Mouse (Mus musculus): ENCODE measurements around the gene Samd1. TPM values are rescaled to one million over a fixed set of nuclear protein-coding genes. Genes with fewer than 3 reads are reported as not detected.

Gene Samd1
- total and polyA plus RNA-seq, 3 experiments = 111 to 121 TPM; not detected in 1

GRCm38 (mm10) chr8:83994030-83994429 is 3.4 kb upstream of the Samd1 start:
- H3K9me3 ChIP-seq (replicated peaks; ENCODE audit: insufficient read depth, low read length) = no peaks in the 10 kb centered on the region
- H3K27me3 ChIP-seq (ENCODE audit: control insufficient read depth in 1 of 2, insufficient read depth in 2 of 2, low read length in 2 of 2) = no peaks in the 10 kb centered on the region
- DNase-seq (ENCODE audit: low read depth, low spot score) = no peak
- no peak overlapping the region for H3K9ac ChIP-seq (ENCODE audit: control insufficient read depth, low read depth, low read length, poor library complexity, severe bottlenecking)
- peaks cover 14% of the 10 kb centered on the region for H3K79me2 ChIP-seq (ENCODE audit: control insufficient read depth, insufficient read depth, low read length, poor library complexity)
- H3K27ac ChIP-seq (ENCODE audit: control insufficient read depth, low read depth, low read length) = no peak overlapping the region
- TF ChIP-seq CHD2 (IDR thresholded peaks at IDR 0.05; ENCODE audit: low read length) = no peak
- peak; percentile 87 for TF ChIP-seq ZNF384 (IDR thresholded peaks at IDR 0.05; ENCODE audit: low read depth, low read length)
- no peak overlapping the region for H3K4me3 ChIP-seq (ENCODE audit: control insufficient read depth in 1 of 2, insufficient read depth in 1 of 2, low read depth in 2 of 2, low read length in 2 of 2)
- H3K36me3 ChIP-seq (ENCODE audit: control insufficient read depth in 1 of 2, insufficient read depth in 2 of 2, low read length in 2 of 2) = peaks cover 0 to 8% of the 10 kb centered on the region in 2 experiments; a peak in 3 of 4 replicates
- H3K4me1 ChIP-seq (ENCODE audit: control insufficient read depth in 1 of 2, insufficient read depth in 2 of 2, low read length in 2 of 2) = peaks cover 8 to 13% of the 10 kb centered on the region in 2 experiments

GRCm38 (mm10) chr8:83995973-83996372 is 1.5 kb upstream of the Samd1 start:
- Histone ChIP-seq H3K27me3 (ENCODE audit: control insufficient read depth in 1 of 2, insufficient read depth in 2 of 2, low read length in 2 of 2) (no peaks in the 10 kb centered on the region), H3K4me1 (ENCODE audit: control insufficient read depth in 1 of 2, insufficient read depth in 2 of 2, low read length in 2 of 2) (peaks cover 4 to 20% of the 10 kb centered on the region in 2 experiments), H3K9ac (ENCODE audit: control insufficient read depth, low read depth, low read length, poor library complexity, severe bottlenecking) (peak overlapping the region; percentile 79), H3K36me3 (ENCODE audit: control insufficient read depth in 1 of 2, insufficient read depth in 2 of 2, low read length in 2 of 2) (peaks cover 3 to 12% of the 10 kb centered on the region in 2 experiments; a peak in 2 of 4 replicates), H3K4me3 (ENCODE audit: control insufficient read depth in 1 of 2, insufficient read depth in 1 of 2, low read depth in 2 of 2, low read length in 2 of 2) (peak overlapping the region; percentile 55 to 97; a peak in 3 of 4 replicates), H3K9me3 (replicated peaks; ENCODE audit: insufficient read depth, low read length) (no peaks in the 10 kb centered on the region), H3K27ac (ENCODE audit: control insufficient read depth, low read depth, low read length) (peak overlapping the region; percentile 68), H3K79me2 (ENCODE audit: control insufficient read depth, insufficient read depth, low read length, poor library complexity) (peaks cover 20% of the 10 kb centered on the region)
- TF ChIP-seq POLR2AphosphoS5 (IDR thresholded peaks at IDR 0.05; ENCODE audit: borderline replicate concordance, low read depth, low read length) = no peak
- no peak for TF ChIP-seq MYB (IDR thresholded peaks at IDR 0.05; ENCODE audit: low read depth, low read length)
- TF ChIP-seq ELF1 (IDR thresholded peaks at IDR 0.05; ENCODE audit: low read depth, low read length) = no peak
- TF ChIP-seq MAZ (IDR thresholded peaks at IDR 0.05; ENCODE audit: low read depth, low read length) = no peak
- TF ChIP-seq ETS1 (IDR thresholded peaks at IDR 0.05; ENCODE audit: low read depth, low read length) = no peak
- TF ChIP-seq TBP (IDR thresholded peaks at IDR 0.05; ENCODE audit: low read depth, low read length) = no peak
- no peak for TF ChIP-seq KAT2A (conservative IDR thresholded peaks at IDR 0.05; ENCODE audit: low read depth, low read length)
- DNase-seq (ENCODE audit: low read depth, low spot score) = no peak

- DNase-seq (ENCODE audit: low read depth, low spot score) = peak; percentile 93
- Histone ChIP-seq H3K27me3 (ENCODE audit: control insufficient read depth in 1 of 2, insufficient read depth in 2 of 2, low read length in 2 of 2) (no peaks in the 10 kb centered on the region), H3K4me1 (ENCODE audit: control insufficient read depth in 1 of 2, insufficient read depth in 2 of 2, low read length in 2 of 2) (peaks cover 4 to 20% of the 10 kb centered on the region in 2 experiments), H3K9ac (ENCODE audit: control insufficient read depth, low read depth, low read length, poor library complexity, severe bottlenecking) (peak overlapping the region; percentile 97), H3K36me3 (ENCODE audit: control insufficient read depth in 1 of 2, insufficient read depth in 2 of 2, low read length in 2 of 2) (peaks cover 3 to 12% of the 10 kb centered on the region in 2 experiments; a peak in 2 of 4 replicates), H3K4me3 (ENCODE audit: control insufficient read depth in 1 of 2, insufficient read depth in 1 of 2, low read depth in 2 of 2, low read length in 2 of 2) (peak overlapping the region; percentile 83 to 98), H3K79me2 (ENCODE audit: control insufficient read depth, insufficient read depth, low read length, poor library complexity) (peaks cover 20% of the 10 kb centered on the region), H3K9me3 (replicated peaks; ENCODE audit: insufficient read depth, low read length) (no peaks in the 10 kb centered on the region), H3K27ac (ENCODE audit: control insufficient read depth, low read depth, low read length) (peak overlapping the region; percentile 91)
- 0 out of 6 replicates have a peak, but pooled peaks of 1 of the 3 experiments have one; percentile 3 for TF ChIP-seq CTCF (IDR thresholded peaks at IDR 0.05 in 2 of 3, conservative IDR thresholded peaks at IDR 0.05 in 1 of 3; ENCODE audit: control insufficient read depth in 1 of 3, insufficient read depth in 1 of 3, low read depth in 2 of 3, low read length in 3 of 3, poor library complexity in 1 of 3, severe bottlenecking in 1 of 3)
- TF ChIP-seq POLR2AphosphoS2 (IDR thresholded peaks at IDR 0.05; ENCODE audit: low read length) = peak; percentile 87; the same call in 1 of the 2 replicates
- TF ChIP-seq EP300 (IDR thresholded peaks at IDR 0.05; ENCODE audit: low read depth in 1 of 2, low read length in 2 of 2) = peak in 1 of 2 experiments; percentile 18; a peak in 2 of 4 replicates
- peak; percentile 47; the same call in 1 of the 2 replicates for TF ChIP-seq TBP (IDR thresholded peaks at IDR 0.05; ENCODE audit: low read depth, low read length)
- TF ChIP-seq NELFE (IDR thresholded peaks at IDR 0.05; ENCODE audit: low read depth, low read length) = peak; percentile 87
- no peak for TF ChIP-seq TAL1 (IDR thresholded peaks at IDR 0.05; ENCODE audit: low read length)
- TF ChIP-seq SIN3A (IDR thresholded peaks at IDR 0.05; ENCODE audit: low read length) = peak; percentile 52
- no peak for TF ChIP-seq RAD21 (IDR thresholded peaks at IDR 0.05; ENCODE audit: low read depth, low read length)
- TF ChIP-seq ZNF384 (IDR thresholded peaks at IDR 0.05; ENCODE audit: low read depth, low read length) = peak; percentile 90
- TF ChIP-seq GABPA (IDR thresholded peaks at IDR 0.05; ENCODE audit: low read depth, low read length) = no peak
- TF ChIP-seq KAT2A (conservative IDR thresholded peaks at IDR 0.05; ENCODE audit: low read depth, low read length) = no peak; the same call in 1 of the 2 replicates
- TF ChIP-seq GATA1 (IDR thresholded peaks at IDR 0.05; ENCODE audit: low read depth, low read length) = no peak
- TF ChIP-seq MYC (IDR thresholded peaks at IDR 0.05; ENCODE audit: low read depth, low read length) = 0 out of 2 replicates have a peak, but pooled peaks have one; percentile 22
- TF ChIP-seq HCFC1 (IDR thresholded peaks at IDR 0.05; ENCODE audit: low read depth, low read length) = peak; percentile 49; the same call in 1 of the 2 replicates
- TF ChIP-seq POLR2A (IDR thresholded peaks at IDR 0.05; ENCODE audit: control insufficient read depth in 1 of 2, insufficient read depth in 1 of 2, low read depth in 1 of 2, low read length in 2 of 2, poor library complexity in 1 of 2) = peak; percentile 74 to 89
- TF ChIP-seq MAZ (IDR thresholded peaks at IDR 0.05; ENCODE audit: low read depth, low read length) = peak; percentile 95
- no peak for TF ChIP-seq RCOR1 (IDR thresholded peaks at IDR 0.05; ENCODE audit: low read depth, low read length)
- no peak for TF ChIP-seq ZC3H11A (IDR thresholded peaks at IDR 0.05; ENCODE audit: low read depth, low read length)
- TF ChIP-seq MAX (IDR thresholded peaks at IDR 0.05; ENCODE audit: low read length) = no peak
These were observed 636 bp upstream of the Samd1 start for GRCm38 (mm10) chr8:83996567-83997505.

Data from MEL (cell line).